Mouse (Mus musculus) 3T3-L1 (cell line): ENCODE data around the gene Zfp958.
"Not testable (repeated sequence)": the region's sequence is repeated elsewhere in the genome, so short reads cannot be mapped to it uniquely, and the experiment has no call there.

Experiments used
- DNase-seq: peaks from one replicate; pipeline ENCODE4 v3.0.0-alpha.2; 2015; ENCODE audit warnings: low read depth, low spot score

Gene Zfp958

GRCm38 (mm10) chr8:4612932-4613853 lies at the start of gene Zfp958:
Gene Zfp958 (plus strand): TSS chr8:4613167.
- peak; percentile 99 for DNase-seq

- DNase-seq, result no peak
These were observed 31.0 kb upstream of the Zfp958 start for GRCm38 (mm10) chr8:4581986-4582385.

GRCm38 (mm10) chr8:4582754-4583178 lies 30.2 kb upstream of the Zfp958 start:
- DNase-seq, result no peak

GRCm38 (mm10) chr8:4584660-4585059 lies 28.3 kb upstream of the Zfp958 start:
- DNase-seq, result no peak

- no peak for DNase-seq
These were observed 26.6 kb upstream of the Zfp958 start for GRCm38 (mm10) chr8:4586356-4586755.

GRCm38 (mm10) chr8:4588165-4589000 lies 24.6 kb upstream of the Zfp958 start:
- DNase-seq, result peak; percentile 86

GRCm38 (mm10) chr8:4608896-4609295 lies 4.1 kb upstream of the Zfp958 start:
- no peak for DNase-seq

- DNase-seq, result peak; percentile 29
These were observed 1.3 kb upstream of the Zfp958 start for GRCm38 (mm10) chr8:4611626-4612175.

GRCm38 (mm10) chr8:4627349-4627748 lies 14.4 kb downstream of the Zfp958 start:
- no peak for DNase-seq

- DNase-seq, result peak; percentile 12
These were observed 24.1 kb downstream of the Zfp958 start for GRCm38 (mm10) chr8:4637071-4637470.

GRCm38 (mm10) chr8:4642974-4643373 lies 30.0 kb downstream of the Zfp958 start:
- not testable (repeated sequence) for DNase-seq

- peak; percentile 69 for DNase-seq
These were observed 43.6 kb downstream of the Zfp958 start for GRCm38 (mm10) chr8:4656536-4656935.

GRCm38 (mm10) chr8:4675191-4676003 lies 62.4 kb downstream of the Zfp958 start:
- DNase-seq, result no peak

- DNase-seq, result peak; percentile 56
These were observed 63.6 kb downstream of the Zfp958 start for GRCm38 (mm10) chr8:4676586-4676985.

GRCm38 (mm10) chr8:4677265-4678217 lies 64.6 kb downstream of the Zfp958 start:
- peak; percentile 100 for DNase-seq

- DNase-seq, result peak; percentile 100
These were observed 65.4 kb downstream of the Zfp958 start for GRCm38 (mm10) chr8:4678218-4678907.

- DNase-seq, result peak; percentile 80
These were observed 66.1 kb downstream of the Zfp958 start for GRCm38 (mm10) chr8:4678908-4679545.

GRCm38 (mm10) chr8:4679796-4680195 lies 66.8 kb downstream of the Zfp958 start:
- peak; percentile 55 for DNase-seq
